Mouse (Mus musculus): ENCODE results near the gene Usp18. TPM values are rescaled to one million over a fixed set of nuclear protein-coding genes. Genes with fewer than 3 reads are reported as not detected.

Gene Usp18
- polyA plus RNA-seq, 1 experiment from 2014 or later: 1.9 TPM

DNA sequence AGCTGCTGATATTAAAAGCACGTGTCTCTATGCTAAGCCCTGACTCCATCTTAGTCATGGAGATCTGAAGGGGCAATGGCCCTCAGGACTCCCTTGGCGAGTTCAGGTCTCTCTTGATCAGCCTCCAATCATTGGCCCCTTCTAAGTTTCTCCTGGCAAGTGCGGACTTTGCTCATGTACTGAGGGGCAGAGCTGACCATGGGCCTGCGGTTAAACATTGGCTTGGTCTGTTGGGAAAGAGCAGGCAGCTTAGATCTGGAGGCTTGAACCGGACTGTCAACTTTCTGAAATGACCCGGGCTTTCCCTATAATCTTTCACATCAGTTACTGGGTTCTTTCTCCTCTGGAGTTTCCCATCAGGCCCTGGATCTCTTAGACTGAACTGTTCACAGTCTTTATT, 65.3 kb downstream of the Usp18 start:
- no peak overlapping the region for H3K4me2 ChIP-seq (replicated peaks)
- no peak overlapping the region for H3K9ac ChIP-seq (replicated peaks)
- no peaks in the 10 kb centered on the region for H3K27me3 ChIP-seq
- H3K36me3 ChIP-seq: no peaks in the 10 kb centered on the region
- H3K9me3 ChIP-seq: no peaks in the 10 kb centered on the region
- H3K4me1 ChIP-seq: no peaks in the 10 kb centered on the region
- ATAC-seq (ENCODE audit: low FRiP score, low read depth): no peak
- WGBS: 84% methylated on average over 6 of the region's 6 CpGs
- H3K27ac ChIP-seq (replicated peaks): no peak overlapping the region
- no peak overlapping the region for H3K4me3 ChIP-seq

DNA sequence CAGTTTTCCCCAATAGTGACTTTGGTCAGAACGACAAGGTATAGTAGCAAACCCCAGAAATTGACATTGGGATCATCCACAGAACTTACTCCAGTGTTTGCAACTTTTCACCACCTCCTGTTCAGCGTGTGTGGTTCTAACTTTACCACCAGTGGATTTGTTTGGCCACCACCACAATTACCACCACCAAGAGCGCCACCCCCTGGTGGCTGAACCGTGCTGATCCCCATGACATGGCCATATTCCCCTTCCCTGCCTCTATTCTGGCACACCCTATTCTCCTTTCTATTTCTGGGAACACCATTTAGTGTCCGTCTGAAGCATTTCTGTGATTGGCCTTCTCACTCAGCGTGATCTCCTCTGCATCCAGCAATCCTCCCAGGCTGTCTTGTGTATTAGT, 73.4 kb downstream of the Usp18 start:
- no peak overlapping the region for H3K4me2 ChIP-seq (replicated peaks)
- no peak overlapping the region for H3K27ac ChIP-seq (replicated peaks)
- no peaks in the 10 kb centered on the region for H3K4me1 ChIP-seq
- H3K9ac ChIP-seq (replicated peaks): no peak overlapping the region
- WGBS: 64% methylated on average over 6 of the region's 6 CpGs
- no peak overlapping the region for H3K4me3 ChIP-seq
- H3K27me3 ChIP-seq: no peaks in the 10 kb centered on the region
- no peaks in the 10 kb centered on the region for H3K9me3 ChIP-seq
- no peak for ATAC-seq (ENCODE audit: low FRiP score, low read depth)
- no peaks in the 10 kb centered on the region for H3K36me3 ChIP-seq

Other genes starting within 250 kb of the Usp18 start
- 18.7 and 19.4 TPM in 2 replicates for gene Mical3, start 114.9 kb upstream of the Usp18 start, polyA plus RNA-seq (2016; fragmentation: Nextera tagmentation; extraction: Ambion mirVana)
- 12.3 and 12.6 TPM in 2 replicates for gene Pex26, start 62.2 kb upstream of the Usp18 start, polyA plus RNA-seq (2016; fragmentation: Nextera tagmentation; extraction: Ambion mirVana)
- gene Tuba8, start 35.2 kb upstream of the Usp18 start, polyA plus RNA-seq (2016; fragmentation: Nextera tagmentation; extraction: Ambion mirVana): 0.22 TPM in 1 of 2 replicates, not detected in the other
- 6.4 and 10.8 TPM in 2 replicates for gene Slc6a13, start 54.3 kb downstream of the Usp18 start, polyA plus RNA-seq (2016; fragmentation: Nextera tagmentation; extraction: Ambion mirVana)
- 0.20 and 0.37 TPM in 2 replicates for gene Slc6a12, start 97.2 kb downstream of the Usp18 start, polyA plus RNA-seq (2016; fragmentation: Nextera tagmentation; extraction: Ambion mirVana)
- 3.0 and 3.3 TPM in 2 replicates for gene Iqsec3, start 227.8 kb downstream of the Usp18 start, polyA plus RNA-seq (2016; fragmentation: Nextera tagmentation; extraction: Ambion mirVana)